In the genomic region with DNA sequence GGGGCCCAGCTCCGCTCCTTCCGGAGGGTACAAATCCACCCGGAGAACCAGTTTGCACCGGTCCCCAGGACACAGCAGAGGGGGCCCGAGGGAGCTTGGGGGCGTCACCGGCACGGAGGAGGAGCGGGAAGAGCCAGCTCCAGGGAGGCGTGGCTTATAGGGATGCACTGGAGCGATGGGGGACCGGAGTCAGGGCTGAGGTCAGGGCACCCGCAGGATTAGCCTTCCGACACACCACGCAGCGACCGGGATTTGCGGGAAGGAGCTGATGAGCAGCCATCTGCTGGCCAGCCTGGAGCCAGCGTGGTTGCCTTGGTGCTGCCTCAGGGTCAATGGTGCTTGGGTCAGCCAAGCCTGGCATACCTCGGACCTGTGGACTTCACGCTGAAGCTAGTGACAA, we compare ENCODE assay signal across 9 mouse cellular contexts. TPM values are rescaled to one million over a fixed set of nuclear protein-coding genes. Genes with fewer than 3 reads are reported as not detected.
DNase-seq lines count a peak whose midpoint lies in the region; ATAC-seq lines count a peak whose summit lies in the region.
"Had no signal": no experiment of that assay in that cellular context is flagged by ENCODE, and none has a peak within 500 bp of the region (broad histone marks: within the 10 kb centered on the region; RNA-seq: fewer than 3 reads in every experiment).

No protein-coding gene starts in this region.

- 0% methylated on average over 21 of the region's 21 CpGs for WGBS in forebrain, embryonic 16.5 days
- WGBS in limb, embryonic 11.5 days, result under 1% methylated on average over 21 of the region's 21 CpGs

- DNase-seq in left cerebral cortex, postnatal 4 days, result peak; percentile 62
- no peak for DNase-seq in left cerebral cortex, postnatal 36 days (ENCODE audit: low spot score in 2 of 2)
- peak; percentile 72 for DNase-seq in cerebellum, adult 8-10 months
- DNase-seq in limb, embryonic 11.5 days (ENCODE audit: low spot score), result peak; percentile 74
- peak; percentile 68 for DNase-seq in neural tube, embryonic 10.5 days (ENCODE audit: extremely low spot score, low spot score)
- no peak for DNase-seq in natural killer cell, adult 2 months (ENCODE audit: low spot score in 2 of 2)
- no peak for DNase-seq in spleen, postnatal 10 days (ENCODE audit: low spot score in 2 of 2)

- peak; percentile 82 for ATAC-seq in forebrain, embryonic 16.5 days
- peak; percentile 52 for ATAC-seq in limb, embryonic 11.5 days (ENCODE audit: insufficient number of reproducible peaks, low FRiP score, low TSS enrichment, low read depth)

- no peak overlapping the region for H3K27ac ChIP-seq in forebrain, embryonic 16.5 days (ENCODE audit: low read length)
- H3K27ac ChIP-seq in limb, embryonic 11.5 days (replicated peaks; ENCODE audit: low read depth, low read length), result no peak overlapping the region

- H3K4me1 ChIP-seq in forebrain, embryonic 16.5 days (replicated peaks; ENCODE audit: control insufficient read depth, insufficient read depth, low read length), result peaks cover 8% of the 10 kb centered on the region
- H3K4me1 ChIP-seq in limb, embryonic 11.5 days (ENCODE audit: control insufficient read depth, insufficient read depth, low read length), result peaks cover 6% of the 10 kb centered on the region; the same call in 1 of the 2 replicates

- intact Hi-C loops in left cerebral cortex, postnatal 4 days (cut with DNase I), result no loop called here
- intact Hi-C loops in left cerebral cortex, postnatal 36 days (cut with DNase I), result no loop called here

- H3K4me2 ChIP-seq in forebrain, embryonic 16.5 days (ENCODE audit: low read length), result peak overlapping the region; percentile 65
- peak overlapping the region; percentile 90 for H3K4me2 ChIP-seq in limb, embryonic 11.5 days (ENCODE audit: low read depth, severe bottlenecking)

- peak overlapping the region; percentile 52 for H3K9ac ChIP-seq in forebrain, embryonic 16.5 days (replicated peaks; ENCODE audit: low read depth, low read length)
- H3K9ac ChIP-seq in limb, embryonic 11.5 days (ENCODE audit: low read length), result peak overlapping the region; percentile 43

- no peaks in the 10 kb centered on the region for H3K27me3 ChIP-seq in forebrain, embryonic 16.5 days (replicated peaks; ENCODE audit: control insufficient read depth, insufficient read depth, low read length)
- no peaks in the 10 kb centered on the region for H3K27me3 ChIP-seq in limb, embryonic 11.5 days (ENCODE audit: control insufficient read depth, insufficient read depth, low read length)

- H3K36me3 ChIP-seq in forebrain, embryonic 16.5 days (ENCODE audit: control insufficient read depth, insufficient read depth), result no peaks in the 10 kb centered on the region
- no peaks in the 10 kb centered on the region for H3K36me3 ChIP-seq in limb, embryonic 11.5 days (ENCODE audit: control insufficient read depth, insufficient read depth, low read length)

- peak overlapping the region; percentile 40 for H3K4me3 ChIP-seq in forebrain, embryonic 16.5 days (replicated peaks; ENCODE audit: low read length)
- H3K4me3 ChIP-seq in limb, embryonic 11.5 days (ENCODE audit: low read depth, low read length), result peak overlapping the region; percentile 35
- H3K4me3 ChIP-seq: myocyte had no signal

- no peaks in the 10 kb centered on the region for H3K9me3 ChIP-seq in forebrain, embryonic 16.5 days (ENCODE audit: control insufficient read depth, low read length)
- no peaks in the 10 kb centered on the region for H3K9me3 ChIP-seq in limb, embryonic 11.5 days (ENCODE audit: control insufficient read depth, low read length)

RNA-seq across cellular contexts. Expression of a gene that starts 19.6 kb away (rescaled TPM):
- 100 to 1,000 TPM; 848 to 881 TPM for total RNA-seq in left cerebral cortex, postnatal 4 days (2021)
- total RNA-seq in left cerebral cortex, postnatal 36 days (2021), result 100 to 1,000 TPM; 274 to 285 TPM
- polyA plus RNA-seq in forebrain, embryonic 16.5 days (2015; fragmentation: Nextera tagmentation; extraction: Ambion mirVana), result 3,503 and 3,633 TPM in 2 replicates
- 3,717 and 3,908 TPM in 2 replicates for polyA plus RNA-seq in limb, embryonic 11.5 days (2014; fragmentation: Nextera tagmentation; extraction: Ambion mirVana)

RNA-seq across cellular contexts. Expression of a gene that starts 56.8 kb away (rescaled TPM):
- 10 to 100 TPM; 28.4 to 29.0 TPM for total RNA-seq in left cerebral cortex, postnatal 4 days (2021)
- total RNA-seq in left cerebral cortex, postnatal 36 days (2021), result 10 to 100 TPM; 20.3 to 21.9 TPM
- polyA plus RNA-seq in forebrain, embryonic 16.5 days (2015; fragmentation: Nextera tagmentation; extraction: Ambion mirVana), result 36.6 and 41.9 TPM in 2 replicates
- 44.1 and 46.9 TPM in 2 replicates for polyA plus RNA-seq in limb, embryonic 11.5 days (2014; fragmentation: Nextera tagmentation; extraction: Ambion mirVana)

Comparison
In these comparisons a context has a peak if more than half of its experiments do, and no peak if none do; other contexts are left out.
1. DNase-seq: peak in left cerebral cortex, postnatal 4 days (single experiment), cerebellum, adult 8-10 months (single experiment), limb, embryonic 11.5 days (single experiment) and neural tube, embryonic 10.5 days (single experiment); none in left cerebral cortex, postnatal 36 days (0 of 2), natural killer cell, adult 2 months (0 of 2) and spleen, postnatal 10 days (0 of 2).